Mouse (Mus musculus): ENCODE measurements around the gene Rpl22l1.
"Not testable (repeated sequence)": the region's sequence is repeated elsewhere in the genome, so short reads cannot be mapped to it uniquely, and the experiment has no call there.

Rpl22l1 gene

GRCm38 (mm10) chr3:28841886-28842649 is 36.8 kb downstream of the Rpl22l1 start:
- no peak for DNase-seq (ENCODE audit: low read depth)

GRCm38 (mm10) chr3:28843231-28843630 is 38.0 kb downstream of the Rpl22l1 start:
- no peak for DNase-seq (ENCODE audit: low read depth)

- DNase-seq (ENCODE audit: low read depth), result no peak
Measured at GRCm38 (mm10) chr3:28847115-28847514, 41.9 kb downstream of the Rpl22l1 start.

- not testable (repeated sequence) for DNase-seq (ENCODE audit: low read depth)
Measured at GRCm38 (mm10) chr3:28852174-28852573, 46.9 kb downstream of the Rpl22l1 start.

Measured in induced T-regulatory cell, adult 2 months (primary cell).